Mouse (Mus musculus) CD8-positive naive resting alpha-beta T cell, adult 57 days (primary cell): ENCODE results near the gene Sparc. TPM values are rescaled to one million over a fixed set of nuclear protein-coding genes. Genes with fewer than 3 reads are reported as not detected.

Experiments used
- total RNA-seq: library from RNA; stranded (reverse); gene quantifications from one replicate; pipeline ENCODE4 v1.2.4, GENCODE M21; 2023

Sparc gene
- 2.4 TPM for total RNA-seq

GRCm38 (mm10) chr11:55422978-55423377 lies at the start of gene Sparc:
TSS of gene Sparc (minus strand) at chr11:55423183.

GRCm38 (mm10) chr11:55469048-55469843 lies 46.3 kb upstream of the Sparc start, which contains the start of gene G3bp1:
TSS of gene G3bp1 (plus strand) at chr11:55469685.

GRCm38 (mm10) chr11:55461019-55461645 lies 38.1 kb upstream of the Sparc start, which contains the start of gene Atox1:
TSS of gene Atox1 (minus strand) at chr11:55461239.

Other genes with a start within 250 kb of the Sparc start
- not detected for gene Slc36a2, start 238.1 kb downstream of the Sparc start, total RNA-seq
- gene Slc36a1, start 218.8 kb downstream of the Sparc start, total RNA-seq = 21.9 TPM
- gene Fat2, start 86.6 kb downstream of the Sparc start, total RNA-seq = 0.24 TPM
- 54.7 TPM for gene Atox1, start 38.1 kb upstream of the Sparc start, total RNA-seq
- gene G3bp1, start 46.5 kb upstream of the Sparc start, total RNA-seq = 85.9 TPM
- gene Glra1, start 185.0 kb upstream of the Sparc start, total RNA-seq = not detected